Mouse (Mus musculus) telencephalon, adult 2 months (tissue): ENCODE results near the gene Prdm11.

Experiments
- DNase-seq: peaks from one replicate; pipeline ENCODE4 v3.0.0-alpha.2; 2011; ENCODE audit warnings: low read depth, low spot score

Gene Prdm11

DNA sequence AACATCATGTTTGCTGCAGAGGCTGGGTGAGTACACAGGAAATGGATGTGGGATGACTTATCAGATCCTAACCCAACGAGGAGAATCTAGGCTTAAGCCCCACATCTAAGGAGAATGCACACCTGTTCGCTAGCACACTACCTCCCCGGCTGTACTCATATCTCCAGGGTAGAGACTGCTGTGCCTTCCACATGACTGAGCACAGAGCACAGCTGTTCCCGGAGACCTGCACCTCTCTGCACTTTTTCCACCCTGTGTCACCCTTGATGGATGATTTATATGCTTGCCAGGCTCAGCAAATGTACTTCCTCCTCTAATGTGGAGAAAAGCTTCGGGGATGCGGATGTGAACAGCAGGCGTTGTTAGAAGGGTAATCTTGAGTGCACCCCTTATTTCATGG, 114.9 kb downstream of the Prdm11 start:
- DNase-seq = no peak

DNA sequence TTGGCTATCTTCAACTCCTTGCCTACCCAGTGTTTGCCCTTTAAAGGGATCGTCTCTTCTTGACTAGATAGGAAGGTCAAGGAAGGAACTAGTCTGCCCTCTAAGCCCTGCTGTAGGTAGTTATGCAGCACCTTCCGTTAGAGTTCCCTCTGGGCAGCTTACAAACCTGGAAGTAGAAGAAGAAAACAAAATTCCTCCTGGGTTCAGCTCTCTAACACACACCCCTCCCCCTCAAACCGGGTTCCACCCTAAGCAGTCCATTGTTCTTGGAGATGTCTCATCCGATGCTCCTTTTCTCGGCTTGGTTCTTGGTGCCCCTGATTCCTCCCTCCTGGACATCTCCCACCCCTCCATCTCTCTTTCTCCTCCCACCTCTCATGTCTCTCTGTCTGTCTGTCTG, 116.3 kb downstream of the Prdm11 start:
- no peak for DNase-seq

DNA sequence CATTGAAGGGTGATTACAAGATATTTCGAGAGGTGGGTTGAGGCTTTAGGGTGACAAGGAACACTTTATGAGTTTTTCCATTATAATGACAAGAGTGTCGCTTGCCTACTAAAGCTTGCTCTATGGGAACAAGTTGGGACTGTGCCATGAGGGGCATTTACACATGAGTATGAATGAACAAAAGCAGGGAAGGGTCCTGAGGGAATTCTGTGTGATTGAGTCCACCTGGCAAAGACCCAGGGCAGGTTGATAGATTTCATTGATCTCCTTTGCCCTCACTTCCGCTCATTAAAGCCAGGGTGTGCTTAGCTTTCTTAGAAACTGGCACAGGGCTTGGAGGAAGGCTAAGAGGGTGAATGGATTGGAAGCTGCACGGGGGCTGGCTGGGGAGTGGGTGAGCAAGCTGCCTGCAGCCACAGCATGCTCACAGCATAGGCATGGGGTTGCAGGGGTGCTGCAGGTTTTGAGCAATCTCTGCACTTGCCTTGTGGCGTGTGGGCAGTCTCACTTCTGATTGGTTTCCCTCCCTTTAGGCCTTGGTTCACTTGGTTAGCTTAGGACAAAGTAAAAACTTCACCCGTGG, 121.2 kb downstream of the Prdm11 start:
- DNase-seq = no peak

DNA sequence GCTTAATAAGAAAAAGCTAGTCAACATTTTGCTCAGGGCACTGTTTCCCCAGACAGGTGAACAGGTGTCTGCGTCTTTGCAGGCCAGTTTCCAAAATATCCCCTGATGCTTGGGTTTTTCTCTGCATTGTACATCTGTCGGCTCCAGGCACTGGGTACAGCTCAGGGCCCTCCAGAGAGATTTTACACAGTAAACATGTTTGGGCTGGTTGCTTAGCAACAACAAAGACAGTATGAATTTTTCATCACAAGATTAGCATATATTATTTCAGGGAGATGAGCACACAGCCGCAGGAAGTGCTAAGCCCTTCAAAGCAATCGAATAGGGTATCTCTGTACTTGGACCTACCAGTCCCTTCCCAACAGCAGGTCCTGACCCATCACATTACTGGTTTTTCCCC, 125.3 kb downstream of the Prdm11 start:
- peak; percentile 63 for DNase-seq

DNA sequence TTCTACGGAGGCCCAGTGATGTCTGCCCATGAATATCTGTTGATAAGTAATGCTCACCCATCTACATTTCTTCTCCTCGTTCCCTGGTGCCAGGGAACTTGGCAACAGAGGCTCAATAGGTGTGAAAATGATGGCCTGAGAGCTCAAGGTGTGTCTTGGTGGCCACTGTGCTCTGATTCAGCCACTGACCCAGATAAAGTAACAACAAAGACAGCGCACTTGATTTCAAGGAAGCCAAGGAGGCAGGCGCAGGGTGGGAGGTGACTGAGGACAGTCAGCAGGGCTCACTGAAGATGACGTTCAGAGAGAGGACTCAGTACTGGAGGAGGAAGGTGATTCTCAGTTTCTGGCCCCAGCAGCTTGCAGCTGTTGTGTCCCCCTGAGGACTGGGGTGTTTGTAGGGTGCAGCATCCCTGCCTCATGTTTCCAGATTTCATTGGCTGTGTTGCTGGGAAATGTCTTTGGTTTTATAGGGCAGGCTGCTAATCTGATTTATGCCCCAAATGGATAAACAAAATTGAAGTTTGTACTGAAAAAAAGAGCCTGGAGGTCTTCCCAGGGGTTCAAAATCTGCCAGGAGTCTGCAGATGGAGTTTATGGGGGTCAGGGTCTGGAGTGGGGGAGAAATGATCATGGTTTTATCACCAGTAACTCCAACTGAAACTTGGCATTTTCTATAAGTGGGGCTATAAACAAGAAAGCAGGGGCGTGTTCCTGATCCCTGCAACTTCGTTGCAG, 128.4 kb downstream of the Prdm11 start:
- DNase-seq = no peak

DNA sequence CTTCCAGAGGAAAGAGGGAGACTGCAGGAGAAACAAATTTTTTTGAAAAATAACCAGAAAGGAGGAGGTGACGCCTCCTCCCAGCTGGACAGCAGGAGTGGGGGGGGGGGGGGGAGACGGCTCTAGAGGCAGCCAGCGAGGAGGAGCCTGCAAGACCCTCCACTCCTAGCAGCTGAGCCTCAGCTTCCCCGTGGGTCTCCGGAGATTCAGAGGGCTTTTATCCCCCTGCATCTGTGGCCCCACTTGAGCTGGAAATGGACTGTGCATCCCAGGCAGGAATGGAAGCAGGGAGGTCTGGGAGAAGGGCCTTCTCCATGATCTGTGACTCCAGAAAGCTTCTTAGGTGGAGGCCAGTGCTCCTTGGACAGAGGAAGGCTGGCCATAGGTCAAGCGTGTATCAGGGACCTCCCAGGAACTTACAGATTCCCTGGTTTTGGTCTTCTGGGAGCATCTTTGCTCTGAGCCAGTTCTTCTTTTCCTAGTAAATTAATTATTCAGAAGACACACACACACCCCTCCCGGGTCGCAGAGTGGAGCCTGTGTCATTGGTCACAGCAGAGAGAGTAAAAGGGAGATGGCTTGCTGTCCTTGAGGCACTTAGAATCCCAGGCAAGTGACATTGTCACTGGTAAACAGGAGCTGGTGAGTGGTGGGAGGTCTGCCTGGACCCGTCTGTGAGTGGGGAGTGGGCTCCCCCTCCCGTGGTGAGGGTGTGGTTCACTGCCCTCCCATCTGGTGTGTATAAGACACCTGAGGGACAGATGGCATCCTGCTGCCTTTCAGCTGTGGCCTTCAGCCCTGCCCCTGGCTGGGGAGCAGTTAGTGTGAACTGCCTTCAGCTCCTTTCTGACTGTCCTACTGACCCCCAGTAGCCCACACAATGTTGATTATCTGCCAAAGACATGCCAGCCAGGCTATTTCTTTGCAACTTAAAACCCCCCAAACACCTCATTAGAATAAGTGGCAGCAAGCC, 130.0 kb downstream of the Prdm11 start:
- no peak for DNase-seq
